19 mouse cellular contexts compared by ENCODE assay signal in the genomic region with DNA sequence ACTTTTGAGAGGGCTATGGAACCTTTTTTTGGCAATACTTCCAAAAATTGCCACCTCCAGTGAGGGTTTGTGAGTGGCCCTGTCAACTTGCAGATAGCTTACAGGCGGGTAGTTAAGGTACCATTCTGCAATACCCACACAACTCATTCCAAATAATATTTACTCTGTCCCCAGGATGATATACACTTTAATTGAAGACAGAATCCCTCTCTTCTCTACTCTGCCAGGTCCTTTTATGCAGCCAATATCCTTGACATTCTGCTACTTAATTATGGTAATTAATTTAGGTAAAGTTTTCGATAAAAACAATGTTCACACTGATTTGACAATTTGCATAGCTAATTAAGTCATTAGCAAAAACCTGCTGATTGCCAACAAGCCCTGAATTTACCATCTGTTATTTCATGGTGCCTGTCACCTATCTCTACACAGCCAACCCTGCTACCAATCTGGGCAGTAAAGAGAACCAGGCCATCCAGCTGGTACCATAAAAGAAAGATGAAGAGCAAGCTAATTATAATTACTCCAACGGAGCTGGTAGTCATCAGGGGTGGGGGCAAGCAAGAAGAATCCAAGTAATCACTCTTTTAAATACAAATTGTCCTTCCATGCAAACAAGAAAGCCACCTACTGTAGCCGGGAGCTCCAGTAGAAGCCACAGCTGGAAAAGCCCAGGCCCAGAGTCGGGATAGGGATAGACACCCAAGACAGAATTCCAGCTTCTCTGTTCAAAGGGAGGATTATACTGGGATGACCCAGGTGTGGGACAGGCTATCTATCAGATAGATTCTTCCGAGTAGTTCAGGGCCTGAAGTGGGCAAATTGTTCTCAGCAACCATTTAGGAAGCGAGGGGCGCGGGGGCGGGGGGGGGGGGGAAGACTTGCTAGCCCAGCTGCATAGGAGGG.
DNase-seq lines count a peak whose midpoint lies in the region; ATAC-seq lines count a peak whose summit lies in the region.
"Had no signal": no experiment of that assay in that cellular context is flagged by ENCODE, and none has a peak within 500 bp of the region (broad histone marks: within the 10 kb centered on the region; RNA-seq: fewer than 3 reads in every experiment).

No protein-coding gene starts in this region.

- 49% methylated on average over 10 of the region's 10 CpGs for WGBS in forebrain, embryonic 15.5 days
- WGBS in midbrain, embryonic 12.5 days = 82% methylated on average over 10 of the region's 10 CpGs
- 71% methylated on average over 10 of the region's 10 CpGs for WGBS in kidney, embryonic 14.5 days

- no peak overlapping the region for H3K4me3 ChIP-seq in forebrain, embryonic 15.5 days
- H3K4me3 ChIP-seq in midbrain, embryonic 12.5 days = no peak overlapping the region
- no peak overlapping the region for H3K4me3 ChIP-seq in kidney, embryonic 14.5 days (ENCODE audit: low read length)
- H3K4me3 ChIP-seq: embryonic facial prominence, embryonic 10.5 days; erythroblast, embryonic 14.5 days; heart, adult 2 months; lung, embryonic 15.5 days; megakaryocyte, embryonic 14.5 days had no signal

- ATAC-seq in forebrain, embryonic 15.5 days (replicated peaks) = peak; percentile 93
- ATAC-seq in midbrain, embryonic 12.5 days (ENCODE audit: low FRiP score, low read depth) = peak; percentile 42; the same call in 1 of the 2 replicates
- ATAC-seq in kidney, embryonic 14.5 days (ENCODE audit: low FRiP score, low TSS enrichment) = no peak
- ATAC-seq: CD4-positive, CD25-positive, alpha-beta regulatory T cell, adult 4 months; inflammation-experienced regulatory T-cells, adult 6 months had no signal

- peak; percentile 24 for DNase-seq in left cerebral cortex, postnatal 4 days
- DNase-seq in left cerebral cortex, adult 9 months (ENCODE audit: low spot score in 2 of 2) = no peak
- DNase-seq in gastrocnemius, postnatal 36 days = no peak
- DNase-seq in liver = no peak
- DNase-seq: adrenal gland, adult 8-10 months; cerebellum, postnatal 25 days; heart, adult 2 months; right cerebral cortex, postnatal 4 days had no signal

- no peaks in the 10 kb centered on the region for H3K9me3 ChIP-seq in forebrain, embryonic 15.5 days
- no peaks in the 10 kb centered on the region for H3K9me3 ChIP-seq in midbrain, embryonic 12.5 days
- no peaks in the 10 kb centered on the region for H3K9me3 ChIP-seq in kidney, embryonic 14.5 days (ENCODE audit: control insufficient read depth, low read length)
- H3K9me3 ChIP-seq: embryonic facial prominence, embryonic 10.5 days; lung, embryonic 15.5 days; megakaryocyte, embryonic 14.5 days had no signal

- peak overlapping the region; percentile 67 for H3K27ac ChIP-seq in forebrain, embryonic 15.5 days (replicated peaks)
- no peak overlapping the region for H3K27ac ChIP-seq in midbrain, embryonic 12.5 days (replicated peaks)
- no peak overlapping the region for H3K27ac ChIP-seq in kidney, embryonic 14.5 days (ENCODE audit: low read depth, low read length)
- H3K27ac ChIP-seq: embryonic facial prominence, embryonic 10.5 days; heart, adult 2 months; kidney, postnatal 0 days; lung, embryonic 15.5 days had no signal

- H3K9ac ChIP-seq in forebrain, embryonic 15.5 days (replicated peaks) = no peak overlapping the region
- no peak overlapping the region for H3K9ac ChIP-seq in midbrain, embryonic 12.5 days (replicated peaks)
- no peak overlapping the region for H3K9ac ChIP-seq in kidney, embryonic 14.5 days (ENCODE audit: low read depth, low read length)
- H3K9ac ChIP-seq: lung, embryonic 15.5 days had no signal

- H3K36me3 ChIP-seq in forebrain, embryonic 15.5 days = no peaks in the 10 kb centered on the region
- H3K36me3 ChIP-seq in midbrain, embryonic 12.5 days = no peaks in the 10 kb centered on the region
- peaks cover 8% of the 10 kb centered on the region; the same call in 1 of the 2 replicates for H3K36me3 ChIP-seq in kidney, embryonic 14.5 days (ENCODE audit: control insufficient read depth, insufficient read depth, low read length)
- H3K36me3 ChIP-seq: embryonic facial prominence, embryonic 10.5 days had no signal

- intact Hi-C loops in left cerebral cortex, postnatal 4 days (cut with DNase I) = no loop called here
- intact Hi-C loops in gastrocnemius, postnatal 36 days (cut with DNase I) = no loop called here

- peaks cover 26% of the 10 kb centered on the region for H3K4me1 ChIP-seq in forebrain, embryonic 15.5 days
- peaks cover 5% of the 10 kb centered on the region; the same call in 1 of the 2 replicates for H3K4me1 ChIP-seq in midbrain, embryonic 12.5 days
- no peaks in the 10 kb centered on the region for H3K4me1 ChIP-seq in kidney, embryonic 14.5 days (ENCODE audit: control insufficient read depth, insufficient read depth, low read length)
- H3K4me1 ChIP-seq: lung, embryonic 15.5 days; megakaryocyte, embryonic 14.5 days had no signal

- H3K27me3 ChIP-seq in forebrain, embryonic 15.5 days = no peaks in the 10 kb centered on the region
- no peaks in the 10 kb centered on the region for H3K27me3 ChIP-seq in midbrain, embryonic 12.5 days
- H3K27me3 ChIP-seq in kidney, embryonic 14.5 days (ENCODE audit: control insufficient read depth, insufficient read depth, low read length) = no peaks in the 10 kb centered on the region
- H3K27me3 ChIP-seq: lung, embryonic 15.5 days; megakaryocyte, embryonic 14.5 days had no signal

- H3K4me2 ChIP-seq in forebrain, embryonic 15.5 days (replicated peaks) = no peak overlapping the region
- H3K4me2 ChIP-seq in midbrain, embryonic 12.5 days (replicated peaks) = no peak overlapping the region
- H3K4me2 ChIP-seq in kidney, embryonic 14.5 days (replicated peaks; ENCODE audit: low read depth, low read length) = no peak overlapping the region
- H3K4me2 ChIP-seq: liver, embryonic 11.5 days; lung, embryonic 15.5 days had no signal
